Mouse (Mus musculus): ENCODE measurements around the gene Arhgef25.

DNA sequence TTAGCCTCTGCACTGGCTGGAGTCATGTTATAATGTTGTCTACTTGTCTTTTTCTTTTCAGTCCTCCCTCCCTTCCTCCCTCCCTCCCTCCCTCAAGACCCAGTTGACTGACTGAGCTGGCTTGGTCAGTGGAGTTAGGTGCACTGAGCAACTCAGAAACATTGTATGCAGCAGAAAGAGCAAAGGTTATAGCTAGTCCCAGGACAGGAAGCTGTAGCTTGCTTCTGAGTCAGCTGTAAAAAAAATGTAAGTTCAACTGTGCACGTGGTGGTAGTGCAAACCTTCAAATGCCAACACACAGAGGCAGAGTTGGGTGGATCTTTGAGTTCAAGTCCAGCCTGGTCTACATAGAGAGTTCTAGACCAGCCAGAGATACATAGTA lies 24.5 kb upstream of the Arhgef25 start:
- no peak for TF ChIP-seq CTCF (IDR thresholded peaks at IDR 0.05; ENCODE audit: insufficient read depth, low read length)
- TF ChIP-seq POLR2A (IDR thresholded peaks at IDR 0.05; ENCODE audit: borderline replicate concordance, extremely low read depth, low read depth, low read length) = no peak
